Mouse (Mus musculus) stomach, embryonic 14.5 days (tissue): ENCODE results near the gene Zfp423. TPM values are rescaled to one million over a fixed set of nuclear protein-coding genes. Genes with fewer than 3 reads are reported as not detected.

Experiments used
- ATAC-seq: fragments of 200-750 bp; cut with Nextera tagmentation; 2 replicates; pipeline ENCODE4 v1.8.0; 2017; ENCODE audit warnings: low read depth, moderate TSS enrichment; ENCODE audit not compliant: insufficient number of reproducible peaks, insufficient read depth, low FRiP score
- H3K27ac ChIP-seq: fragments of 300-500 bp; sonication (generic); 2 replicates; pipeline ENCODE4 v1.5.1; 2014; ENCODE audit warnings: mild to moderate bottlenecking, low read length, moderate library complexity, mixed read lengths
- H3K27me3 ChIP-seq: fragments of 300-500 bp; sonication (generic); 2 replicates; pipeline ENCODE4 v1.6.1; 2014; ENCODE audit warnings: low read length, control low read depth, mixed read lengths; ENCODE audit not compliant: control insufficient read depth, insufficient read depth
- H3K36me3 ChIP-seq: fragments of 300-500 bp; sonication (generic); 2 replicates; pipeline ENCODE4 v1.6.1; 2014; ENCODE audit warnings: mild to moderate bottlenecking, control low read depth, low read length, moderate library complexity, mixed read lengths; ENCODE audit not compliant: control insufficient read depth, insufficient read depth
- H3K4me1 ChIP-seq: fragments of 300-500 bp; sonication (generic); 2 replicates; pipeline ENCODE4 v1.6.1; 2014; ENCODE audit warnings: low read length, control low read depth, mixed read lengths; ENCODE audit not compliant: control insufficient read depth, insufficient read depth
- H3K4me2 ChIP-seq: fragments of 300-500 bp; sonication (generic); replicated peaks from 2 replicates; pipeline ENCODE4 v1.6.1; 2014; ENCODE audit warnings: low read depth, low read length, control low read depth
- H3K4me3 ChIP-seq: fragments of 300-500 bp; sonication (generic); 2 replicates; pipeline ENCODE4 v1.5.1; 2014; ENCODE audit warnings: low read depth, low read length, control low read depth
- H3K9ac ChIP-seq: fragments of 300-500 bp; sonication (generic); replicated peaks from 2 replicates; pipeline ENCODE4 v1.6.1; 2014; ENCODE audit warnings: low read depth, mild to moderate bottlenecking, control low read depth, low read length, moderate library complexity, mixed read lengths
- H3K9me3 ChIP-seq: fragments of 300-500 bp; sonication (generic); 2 replicates; pipeline ENCODE4 v1.6.1; 2016; ENCODE audit warnings: low read depth, low read length, control low read depth; ENCODE audit not compliant: control insufficient read depth
- WGBS: fragments of 180-500 bp; shearing (Covaris S2); extraction: QIAGEN DNeasy Blood & Tissue Kit; methylation state at CpG from one replicate; pipeline ENCODE4 v1.1.7; 2014; 5-methylcytosine and 5-hydroxymethylcytosine counted together
- polyA plus RNA-seq: library from polyadenylated mRNA; unstranded; fragments of >200 nt; fragmentation: Nextera tagmentation; extraction: Ambion mirVana; gene quantifications from 2 replicates; pipeline ENCODE4 v1.2.1, GENCODE M21; 2014

Zfp423 gene
- polyA plus RNA-seq, 1 experiment from 2014 or later, result 13.6 TPM

DNA sequence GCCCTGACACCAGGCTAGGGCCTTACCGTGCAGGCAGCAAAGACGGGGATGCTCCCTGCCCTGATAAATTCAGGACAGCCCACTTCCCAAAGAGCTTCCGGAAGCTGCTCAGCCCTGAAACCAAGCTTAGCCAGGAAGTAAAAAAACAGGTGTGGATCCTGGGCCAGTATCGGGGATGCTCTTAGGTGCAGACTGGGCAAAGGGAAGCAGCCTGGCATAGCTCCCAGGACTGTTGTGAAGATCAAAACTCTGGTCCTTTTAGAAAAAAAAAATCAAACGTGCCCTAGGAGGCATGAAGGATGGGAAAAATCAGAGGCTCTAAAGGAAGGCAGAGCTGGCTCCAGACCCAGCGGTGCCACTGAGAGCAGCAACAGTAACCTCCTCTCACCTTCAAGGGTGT lies 247.4 kb downstream of the Zfp423 start:
- ATAC-seq, result no peak
- no peak overlapping the region for H3K27ac ChIP-seq
- 72% methylated on average over 6 of the region's 6 CpGs for WGBS

GRCm38 (mm10) chr8:87708127-87708637 lies 251.2 kb downstream of the Zfp423 start:
- Histone ChIP-seq H3K36me3 (no peaks in the 10 kb centered on the region), H3K27ac (no peak overlapping the region), H3K9me3 (no peaks in the 10 kb centered on the region), H3K4me3 (no peak overlapping the region), H3K27me3 (no peaks in the 10 kb centered on the region), H3K9ac (no peak overlapping the region), H3K4me2 (peak overlapping the region; percentile 22), H3K4me1 (0 out of 2 replicates have a peak, but pooled peaks cover 11% of the 10 kb centered on the region)
- no peak for ATAC-seq
- WGBS, result 11% methylated on average over 11 of the region's 11 CpGs

More for the DNA sequence above, 247.4 kb downstream of the Zfp423 start:
- Histone ChIP-seq H3K4me1 (peaks cover 17% of the 10 kb centered on the region), H3K4me3 (no peak overlapping the region), H3K27me3 (no peaks in the 10 kb centered on the region), H3K9me3 (no peaks in the 10 kb centered on the region), H3K4me2 (no peak overlapping the region), H3K9ac (no peak overlapping the region), H3K36me3 (no peaks in the 10 kb centered on the region)

- ATAC-seq, result no peak
- Histone ChIP-seq H3K9me3 (no peaks in the 10 kb centered on the region), H3K9ac (no peak overlapping the region), H3K36me3 (no peaks in the 10 kb centered on the region), H3K4me1 (peaks cover 16% of the 10 kb centered on the region; the same call in 1 of the 2 replicates), H3K27ac (no peak overlapping the region), H3K4me3 (no peak overlapping the region), H3K27me3 (no peaks in the 10 kb centered on the region), H3K4me2 (no peak overlapping the region)
- 78% methylated on average over 17 of the region's 17 CpGs for WGBS
Observed at GRCm38 (mm10) chr8:87707176-87707575, 252.2 kb downstream of the Zfp423 start.

GRCm38 (mm10) chr8:87704756-87705155 lies 254.6 kb downstream of the Zfp423 start:
- Histone ChIP-seq H3K9ac (no peak overlapping the region), H3K27ac (no peak overlapping the region), H3K4me1 (peaks cover 22% of the 10 kb centered on the region; the same call in 1 of the 2 replicates), H3K9me3 (no peaks in the 10 kb centered on the region), H3K36me3 (no peaks in the 10 kb centered on the region), H3K4me2 (no peak overlapping the region), H3K4me3 (no peak overlapping the region), H3K27me3 (no peaks in the 10 kb centered on the region)
- WGBS, result 89% methylated on average over 3 of the region's 3 CpGs
- ATAC-seq, result no peak

- ATAC-seq, result no peak
- Histone ChIP-seq H3K36me3 (no peaks in the 10 kb centered on the region), H3K9ac (no peak overlapping the region), H3K4me1 (peaks cover 16% of the 10 kb centered on the region; the same call in 1 of the 2 replicates), H3K4me3 (no peak overlapping the region), H3K4me2 (no peak overlapping the region), H3K27ac (no peak overlapping the region), H3K9me3 (no peaks in the 10 kb centered on the region), H3K27me3 (no peaks in the 10 kb centered on the region)
- 45% methylated on average over 10 of the region's 10 CpGs for WGBS
Observed at GRCm38 (mm10) chr8:87702790-87703311, 256.5 kb downstream of the Zfp423 start.

GRCm38 (mm10) chr8:87702051-87702521 lies 257.3 kb downstream of the Zfp423 start:
- Histone ChIP-seq H3K36me3 (no peaks in the 10 kb centered on the region), H3K4me1 (peaks cover 16% of the 10 kb centered on the region; the same call in 1 of the 2 replicates), H3K4me2 (no peak overlapping the region), H3K4me3 (no peak overlapping the region), H3K9ac (no peak overlapping the region), H3K27ac (no peak overlapping the region), H3K9me3 (no peaks in the 10 kb centered on the region), H3K27me3 (no peaks in the 10 kb centered on the region)
- ATAC-seq, result no peak
- WGBS, result 56% methylated on average over 8 of the region's 8 CpGs

- WGBS, result 64% methylated on average over 4 of the region's 4 CpGs
- Histone ChIP-seq H3K4me3 (no peak overlapping the region), H3K27ac (no peak overlapping the region), H3K27me3 (no peaks in the 10 kb centered on the region), H3K4me2 (no peak overlapping the region), H3K9ac (no peak overlapping the region), H3K4me1 (peaks cover 16% of the 10 kb centered on the region; the same call in 1 of the 2 replicates), H3K9me3 (no peaks in the 10 kb centered on the region), H3K36me3 (no peaks in the 10 kb centered on the region)
- ATAC-seq, result no peak
Observed at GRCm38 (mm10) chr8:87701583-87701982, 257.8 kb downstream of the Zfp423 start.

- H3K9ac ChIP-seq, result no peak overlapping the region
- H3K4me3 ChIP-seq, result no peak overlapping the region
- no peak overlapping the region for H3K27ac ChIP-seq
- H3K36me3 ChIP-seq, result no peaks in the 10 kb centered on the region
- ATAC-seq, result no peak
- H3K4me1 ChIP-seq, result peaks cover 16% of the 10 kb centered on the region; the same call in 1 of the 2 replicates
- WGBS, result 41% methylated on average over 12 of the region's 12 CpGs
- no peak overlapping the region for H3K4me2 ChIP-seq
- H3K9me3 ChIP-seq, result no peaks in the 10 kb centered on the region
- H3K27me3 ChIP-seq, result no peaks in the 10 kb centered on the region
Observed at GRCm38 (mm10) chr8:87700321-87700720, 259.1 kb downstream of the Zfp423 start.
